27 mouse cellular contexts compared by ENCODE assay signal in genomic region chr3:124389650-124390049, GRCm38 (mm10). TPM values are rescaled to one million over a fixed set of nuclear protein-coding genes. Genes with fewer than 3 reads are reported as not detected.
A peak's percentile ranks its signal among the peaks of the same experiment; 100 is the strongest.
DNase-seq lines count a peak whose midpoint lies in the region; ATAC-seq and TF ChIP-seq lines count a peak whose summit lies in the region.
"Had no signal": no experiment of that assay in that cellular context is flagged by ENCODE, and none has a peak within 500 bp of the region (broad histone marks: within the 10 kb centered on the region; RNA-seq: fewer than 3 reads in every experiment).

No protein-coding gene starts in this region.

- peak; percentile 20; the same call in 1 of the 2 replicates for ATAC-seq in forebrain, postnatal 0 days
- no peak for ATAC-seq in forebrain, embryonic 15.5 days (replicated peaks)
- ATAC-seq in limb, embryonic 13.5 days (ENCODE audit: low FRiP score, low read depth): peak; percentile 51; the same call in 1 of the 2 replicates
- ATAC-seq: CD4-positive, CD25-positive, alpha-beta regulatory T cell, adult 4 months; forebrain, embryonic 13.5 days had no signal

- H3K4me1 ChIP-seq in forebrain, postnatal 0 days (ENCODE audit: insufficient read depth): no peaks in the 10 kb centered on the region
- no peaks in the 10 kb centered on the region for H3K4me1 ChIP-seq in forebrain, embryonic 15.5 days
- H3K4me1 ChIP-seq in limb, embryonic 13.5 days: no peaks in the 10 kb centered on the region
- no peaks in the 10 kb centered on the region for H3K4me1 ChIP-seq in limb, embryonic 10.5 days
- H3K4me1 ChIP-seq: embryonic facial prominence, embryonic 13.5 days; forebrain, embryonic 13.5 days; heart, embryonic 15.5 days; hindbrain, embryonic 15.5 days had no signal

- no peaks in the 10 kb centered on the region for H3K36me3 ChIP-seq in forebrain, postnatal 0 days (ENCODE audit: insufficient read depth)
- no peaks in the 10 kb centered on the region for H3K36me3 ChIP-seq in forebrain, embryonic 15.5 days
- no peaks in the 10 kb centered on the region for H3K36me3 ChIP-seq in limb, embryonic 13.5 days
- no peaks in the 10 kb centered on the region for H3K36me3 ChIP-seq in limb, embryonic 10.5 days
- H3K36me3 ChIP-seq: embryonic facial prominence, embryonic 13.5 days; G1E; heart, embryonic 15.5 days; hindbrain, embryonic 15.5 days had no signal

- peak; percentile 9 for DNase-seq in forebrain, postnatal 0 days
- no peak for DNase-seq in limb, embryonic 10.5 days (ENCODE audit: low spot score)
- DNase-seq in 3T3-L1 (ENCODE audit: low read depth, low spot score): peak; percentile 48
- peak; percentile 4 for DNase-seq in adipocyte (ENCODE audit: low spot score)
- DNase-seq in gastrocnemius, postnatal 25 days: no peak
- DNase-seq: adrenal gland, postnatal 10 days; B cell, adult 2 months; cerebellum, adult 2 months; cerebellum, postnatal 25 days; gastrocnemius, postnatal 10 days; heart, adult 2 months; heart, postnatal 14 days; kidney, adult 11 months had no signal

- H3K4me2 ChIP-seq in forebrain, postnatal 0 days (ENCODE audit: low read depth): no peak overlapping the region
- no peak overlapping the region for H3K4me2 ChIP-seq in forebrain, embryonic 15.5 days (replicated peaks)
- H3K4me2 ChIP-seq in limb, embryonic 13.5 days (replicated peaks): no peak overlapping the region
- H3K4me2 ChIP-seq: embryonic facial prominence, embryonic 13.5 days; forebrain, embryonic 13.5 days; heart, embryonic 11.5 days; heart, embryonic 15.5 days; hindbrain, embryonic 15.5 days had no signal

- 58% methylated on average over 2 of the region's 2 CpGs for WGBS in forebrain, postnatal 0 days
- 65% methylated on average over 2 of the region's 2 CpGs for WGBS in forebrain, embryonic 15.5 days
- WGBS in limb, embryonic 13.5 days: 67% methylated on average over 2 of the region's 2 CpGs
- WGBS in limb, embryonic 10.5 days: 84% methylated on average over 2 of the region's 2 CpGs

- no peak overlapping the region for H3K9ac ChIP-seq in forebrain, postnatal 0 days
- H3K9ac ChIP-seq in forebrain, embryonic 15.5 days (replicated peaks): no peak overlapping the region
- H3K9ac ChIP-seq in limb, embryonic 13.5 days: no peak overlapping the region
- H3K9ac ChIP-seq: embryonic facial prominence, embryonic 13.5 days; forebrain, embryonic 13.5 days; heart, embryonic 15.5 days; hindbrain, embryonic 15.5 days had no signal

- no peak overlapping the region for H3K4me3 ChIP-seq in forebrain, postnatal 0 days (ENCODE audit: low read depth, low read length)
- H3K4me3 ChIP-seq in forebrain, embryonic 15.5 days: no peak overlapping the region
- no peak overlapping the region for H3K4me3 ChIP-seq in limb, embryonic 13.5 days
- no peak overlapping the region for H3K4me3 ChIP-seq in limb, embryonic 10.5 days
- H3K4me3 ChIP-seq: embryonic facial prominence, embryonic 13.5 days; forebrain, embryonic 13.5 days; heart, adult 2 months; heart, embryonic 15.5 days; hindbrain, embryonic 15.5 days had no signal

- no peaks in the 10 kb centered on the region for H3K27me3 ChIP-seq in forebrain, postnatal 0 days (ENCODE audit: insufficient read depth, low read length)
- H3K27me3 ChIP-seq in forebrain, embryonic 15.5 days: no peaks in the 10 kb centered on the region
- H3K27me3 ChIP-seq in limb, embryonic 13.5 days: no peaks in the 10 kb centered on the region
- H3K27me3 ChIP-seq in limb, embryonic 10.5 days (ENCODE audit: low read depth, poor library complexity, severe bottlenecking): no peaks in the 10 kb centered on the region
- H3K27me3 ChIP-seq: embryonic facial prominence, embryonic 13.5 days; forebrain, embryonic 13.5 days; heart, embryonic 15.5 days; hindbrain, embryonic 15.5 days had no signal

- no peak for TF ChIP-seq CTCF in forebrain, postnatal 0 days (IDR thresholded peaks at IDR 0.05; ENCODE audit: low read depth)

- H3K27ac ChIP-seq in forebrain, postnatal 0 days (ENCODE audit: low read depth, low read length): no peak overlapping the region
- no peak overlapping the region for H3K27ac ChIP-seq in forebrain, embryonic 15.5 days (replicated peaks)
- no peak overlapping the region for H3K27ac ChIP-seq in limb, embryonic 13.5 days
- H3K27ac ChIP-seq in limb, embryonic 10.5 days: no peak overlapping the region
- H3K27ac ChIP-seq: embryonic facial prominence, embryonic 13.5 days; forebrain, embryonic 13.5 days; heart, adult 2 months; heart, embryonic 15.5 days; hindbrain, embryonic 15.5 days had no signal

- H3K9me3 ChIP-seq in forebrain, postnatal 0 days (ENCODE audit: low read length): no peaks in the 10 kb centered on the region
- H3K9me3 ChIP-seq in forebrain, embryonic 15.5 days: no peaks in the 10 kb centered on the region
- H3K9me3 ChIP-seq in limb, embryonic 13.5 days: no peaks in the 10 kb centered on the region
- H3K9me3 ChIP-seq in limb, embryonic 10.5 days (replicated peaks): no peaks in the 10 kb centered on the region
- H3K9me3 ChIP-seq: embryonic facial prominence, embryonic 13.5 days; forebrain, embryonic 13.5 days; heart, embryonic 15.5 days; hindbrain, embryonic 15.5 days had no signal

RNA-seq across cellular contexts. Expression of gene 1700006A11Rik, which starts 36.2 kb away (rescaled TPM):
- total RNA-seq in forebrain, postnatal 0 days (2014; rRNA removed): not detected in 2 replicates
- polyA plus RNA-seq in forebrain, postnatal 0 days (2015; fragmentation: Nextera tagmentation; extraction: Ambion mirVana): not detected in 2 replicates
- not detected in 2 replicates for polyA plus RNA-seq in forebrain, embryonic 15.5 days (2015; fragmentation: Nextera tagmentation; extraction: Ambion mirVana)
- not detected in 2 replicates for polyA plus RNA-seq in limb, embryonic 13.5 days (2015; fragmentation: Nextera tagmentation; extraction: Ambion mirVana)
- polyA plus RNA-seq in limb, embryonic 10.5 days (2016; fragmentation: Nextera tagmentation; extraction: Ambion mirVana): not detected in 2 replicates
- not detected for total RNA-seq in gastrocnemius, postnatal 25 days (2021)
- total RNA-seq: adrenal gland, postnatal 10 days; adrenal gland, postnatal 4 days; G1E; gastrocnemius, postnatal 10 days; heart, adult 2 months; heart, postnatal 14 days; hematopoietic stem cell, adult 5-6 weeks had no signal
- polyA plus RNA-seq: CD4-positive, CD25-positive, alpha-beta regulatory T cell, adult 4 months; cerebellum, adult 2 months; embryonic facial prominence, embryonic 13.5 days; forebrain, embryonic 13.5 days; frontal cortex, adult 2 months; G1E; gonadal fat pad, adult 2 months; heart, adult 2 months; heart, embryonic 11.5 days; heart, embryonic 15.5 days; hindbrain, embryonic 15.5 days; intestine, embryonic 14.5 days had no signal

Comparison
In these comparisons a context has a peak if more than half of its experiments do, and no peak if none do; other contexts are left out.
1. DNase-seq: peak in forebrain, postnatal 0 days (single experiment), 3T3-L1 (single experiment) and adipocyte (single experiment); none in limb, embryonic 10.5 days (single experiment) and gastrocnemius, postnatal 25 days (single experiment).